Mouse (Mus musculus) hindbrain, embryonic 10.5 days (tissue): Measurements from ENCODE around the gene Trpv2. TPM values are rescaled to one million over a fixed set of nuclear protein-coding genes. Genes with fewer than 3 reads are reported as not detected.

Source experiments
- DNase-seq: peaks from one replicate; pipeline ENCODE4 v3.0.0-alpha.2; 2017; ENCODE audit warnings: low spot score
- H3K27ac ChIP-seq: fragments of 300-500 bp; sonication (generic); 2 replicates; pipeline ENCODE4 v1.5.1; 2016; ENCODE audit warnings: mild to moderate bottlenecking, moderate library complexity
- H3K27me3 ChIP-seq: fragments of 300-500 bp; sonication (generic); 2 replicates; pipeline ENCODE4 v1.6.1; 2016; ENCODE audit warnings: mild to moderate bottlenecking; ENCODE audit not compliant: poor library complexity, insufficient read depth, severe bottlenecking
- H3K36me3 ChIP-seq: fragments of 300-500 bp; sonication (generic); 2 replicates; pipeline ENCODE4 v1.6.1; 2016; ENCODE audit warnings: mild to moderate bottlenecking, moderate library complexity
- H3K4me1 ChIP-seq: fragments of 300-500 bp; sonication (generic); replicated peaks from 2 replicates; pipeline ENCODE4 v1.6.1; 2016; ENCODE audit warnings: mild to moderate bottlenecking
- H3K4me3 ChIP-seq: fragments of 300-500 bp; sonication (generic); 2 replicates; pipeline ENCODE4 v1.5.1; 2016; ENCODE audit warnings: mild to moderate bottlenecking, moderate library complexity
- H3K9me3 ChIP-seq: fragments of 300-500 bp; sonication (generic); 2 replicates; pipeline ENCODE4 v1.6.1; 2016; ENCODE audit warnings: mild to moderate bottlenecking, moderate library complexity
- WGBS: fragments of 180-500 bp; shearing (Covaris S2); methylation state at CpG from one replicate; pipeline ENCODE4 v1.1.7; 2016; 5-methylcytosine and 5-hydroxymethylcytosine counted together
- polyA plus RNA-seq: library from polyadenylated mRNA; unstranded; fragments of >200 nt; fragmentation: Nextera tagmentation; extraction: Ambion mirVana; gene quantifications from 2 replicates; pipeline ENCODE4 v1.2.1, GENCODE M21; 2016

The Trpv2 gene
- polyA plus RNA-seq, 1 experiment from 2014 or later: 6.5 TPM

DNA sequence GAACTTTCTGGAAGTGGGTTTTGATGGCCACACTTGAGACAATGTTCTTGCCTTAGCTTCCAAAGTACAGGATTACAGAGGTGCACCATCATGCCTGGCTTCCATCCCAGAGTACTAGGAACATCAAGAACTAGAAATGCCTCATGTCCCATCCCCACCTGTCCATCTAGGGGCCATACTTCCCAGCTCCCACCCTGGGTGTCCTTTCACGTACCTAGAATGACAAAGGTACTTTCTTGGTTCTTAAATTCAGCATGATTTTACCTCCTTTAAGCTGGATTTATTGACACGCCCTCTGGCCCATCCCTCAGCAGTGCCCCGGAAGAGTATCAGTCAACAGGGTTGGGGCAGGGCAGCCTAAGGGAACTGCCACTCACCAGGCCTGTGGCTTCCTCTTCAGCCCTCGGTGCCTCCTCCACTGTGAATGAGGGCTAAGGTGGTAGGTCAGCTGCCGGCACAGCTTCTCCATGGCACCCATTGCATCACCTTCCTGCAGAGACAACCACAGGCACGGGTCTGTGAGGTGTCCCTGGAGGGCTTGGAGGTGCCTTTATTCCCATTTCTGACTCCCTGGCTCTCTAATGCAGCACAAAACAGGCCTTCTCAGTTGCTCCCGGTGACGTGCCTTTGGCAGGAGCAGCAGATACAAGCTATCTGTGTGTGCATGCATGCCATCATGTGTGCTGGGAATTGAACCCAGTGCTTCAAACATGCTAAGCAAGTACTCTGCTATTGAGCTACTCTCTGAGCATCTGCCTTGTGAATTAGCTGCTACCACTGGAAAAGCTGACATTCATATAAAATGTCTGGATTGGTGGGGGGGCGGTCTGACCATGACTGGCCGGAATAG, 34.8 kb downstream of the Trpv2 start:
- peaks cover 53% of the 10 kb centered on the region for H3K4me1 ChIP-seq
- H3K27me3 ChIP-seq: no peaks in the 10 kb centered on the region
- DNase-seq: no peak
- H3K36me3 ChIP-seq: peaks cover 75% of the 10 kb centered on the region
- H3K4me3 ChIP-seq: no peak overlapping the region
- no peaks in the 10 kb centered on the region for H3K9me3 ChIP-seq
- 81% methylated on average over 10 of the region's 10 CpGs for WGBS
- no peak overlapping the region for H3K27ac ChIP-seq

DNA sequence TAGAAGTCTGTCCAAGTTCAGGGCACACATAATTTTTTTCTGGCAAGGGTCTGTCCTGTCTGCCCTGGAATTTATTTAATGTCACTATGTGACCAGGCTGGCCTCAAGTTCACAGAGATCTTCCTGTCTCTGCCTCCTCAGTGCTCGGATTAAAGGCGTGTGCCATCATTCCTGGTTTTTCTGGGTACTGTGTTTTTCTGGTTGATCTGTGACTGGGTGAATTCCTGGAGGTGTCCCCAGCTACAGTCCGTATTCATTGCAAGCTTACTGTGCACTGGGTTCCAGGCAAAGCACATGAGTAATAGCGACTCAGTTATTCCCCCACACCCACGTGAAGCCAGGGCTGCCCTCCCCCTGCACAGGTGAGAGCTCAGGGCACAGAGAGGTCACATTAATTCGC, 36.0 kb downstream of the Trpv2 start:
- Histone ChIP-seq H3K27ac (no peak overlapping the region), H3K4me1 (peaks cover 52% of the 10 kb centered on the region), H3K36me3 (peaks cover 63% of the 10 kb centered on the region), H3K4me3 (no peak overlapping the region), H3K9me3 (no peaks in the 10 kb centered on the region), H3K27me3 (0 out of 2 replicates have a peak, but pooled peaks cover 5% of the 10 kb centered on the region)
- 87% methylated on average over 6 of the region's 6 CpGs for WGBS
- no peak for DNase-seq

DNA sequence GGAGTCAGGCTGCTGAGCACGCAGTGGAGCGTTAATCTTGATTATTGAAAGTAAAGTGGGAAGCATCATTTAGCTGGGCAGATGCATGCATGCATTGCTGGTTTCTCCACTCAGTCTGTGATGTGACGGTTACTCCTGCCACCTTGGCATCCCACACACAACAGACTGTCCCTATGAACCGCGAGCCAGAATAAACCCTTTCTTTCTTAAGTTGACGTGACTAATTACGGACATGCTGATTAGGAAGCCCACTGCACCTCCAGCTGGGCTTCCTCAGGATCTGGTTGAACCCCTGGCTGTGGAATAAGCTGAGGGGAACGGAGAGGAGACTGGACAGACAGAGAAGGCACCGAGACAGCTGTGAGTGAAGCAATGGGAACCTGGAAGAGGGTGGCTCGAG, 38.3 kb downstream of the Trpv2 start:
- Histone ChIP-seq H3K27ac (peak overlapping the region; percentile 89), H3K36me3 (peaks cover 57% of the 10 kb centered on the region)

DNA sequence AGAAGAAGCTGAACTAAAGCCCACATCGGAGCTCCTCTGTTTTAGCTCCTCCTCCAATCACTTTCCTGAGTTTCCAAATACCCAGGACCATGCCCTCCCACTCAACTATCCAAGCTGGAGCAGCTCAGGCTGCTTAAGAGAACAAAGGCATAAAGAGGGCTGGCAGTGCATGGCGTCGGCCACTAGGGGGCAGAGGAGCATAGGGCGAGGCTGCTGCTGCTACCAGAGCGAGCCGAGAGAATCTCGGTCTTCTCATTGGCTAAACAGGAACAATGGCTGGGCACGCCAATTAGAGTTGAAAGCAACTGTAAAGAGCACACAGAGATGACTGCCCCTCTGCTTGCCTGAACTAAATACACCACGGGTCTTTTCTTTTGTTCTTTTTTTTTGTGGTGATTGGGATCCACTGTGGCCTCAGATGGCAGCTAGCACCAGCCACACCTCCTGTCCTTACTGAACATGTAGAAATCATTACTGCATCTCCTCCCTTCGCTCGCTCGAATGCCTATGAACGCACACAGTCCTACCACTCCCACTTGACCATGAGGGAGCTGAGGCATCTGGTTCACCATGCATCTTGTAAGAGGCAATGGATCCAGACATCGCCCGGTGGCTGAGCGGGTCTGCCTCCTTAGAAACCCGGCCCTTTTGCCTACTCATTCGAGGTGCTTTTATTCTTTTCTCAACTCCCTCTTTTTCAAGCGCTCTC, 39.5 kb downstream of the Trpv2 start:
- Histone ChIP-seq H3K4me1 (peaks cover 39% of the 10 kb centered on the region), H3K36me3 (peaks cover 56% of the 10 kb centered on the region), H3K27me3 (0 out of 2 replicates have a peak, but pooled peaks cover 5% of the 10 kb centered on the region), H3K9me3 (no peaks in the 10 kb centered on the region), H3K27ac (peak overlapping the region; percentile 89), H3K4me3 (peak overlapping the region; percentile 34)
- DNase-seq: peak; percentile 98
- whole genome bisulfite sequencing: 10% methylated on average over 19 of the region's 19 CpGs

More for the DNA sequence above, 38.3 kb downstream of the Trpv2 start:
- no peak for DNase-seq
- peaks cover 39% of the 10 kb centered on the region for H3K4me1 ChIP-seq
- no peaks in the 10 kb centered on the region for H3K9me3 ChIP-seq
- 62% methylated on average over 10 of the region's 10 CpGs for WGBS
- 0 out of 2 replicates have a peak, but pooled peaks cover 5% of the 10 kb centered on the region for H3K27me3 ChIP-seq
- no peak overlapping the region for H3K4me3 ChIP-seq

DNA sequence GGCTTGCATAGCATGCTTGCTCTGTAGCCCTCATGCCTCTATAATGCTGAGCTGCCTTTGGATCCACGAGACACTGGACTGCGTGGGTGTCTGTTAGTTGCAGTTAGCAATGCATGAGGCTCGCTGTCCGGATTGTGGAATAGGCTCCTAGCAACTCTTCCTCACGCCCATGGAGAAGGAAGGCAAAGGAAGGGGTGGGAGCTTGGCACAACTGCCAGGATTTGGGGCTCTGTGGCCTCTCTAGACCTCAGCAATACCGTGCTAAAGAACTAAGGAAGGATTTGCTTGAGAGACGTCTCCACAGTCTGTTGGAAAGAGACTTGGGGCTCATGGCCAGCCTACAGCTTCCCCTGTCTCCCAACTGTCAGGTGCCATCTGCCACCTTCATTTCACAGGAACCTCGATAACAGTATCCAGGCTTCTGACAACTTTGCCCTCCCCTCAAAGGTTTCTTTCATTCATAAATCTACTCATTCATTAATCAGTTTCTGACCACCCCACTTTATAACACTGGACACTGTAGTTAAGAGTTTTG, 40.7 kb downstream of the Trpv2 start:
- H3K36me3 ChIP-seq: peaks cover 56% of the 10 kb centered on the region

DNA sequence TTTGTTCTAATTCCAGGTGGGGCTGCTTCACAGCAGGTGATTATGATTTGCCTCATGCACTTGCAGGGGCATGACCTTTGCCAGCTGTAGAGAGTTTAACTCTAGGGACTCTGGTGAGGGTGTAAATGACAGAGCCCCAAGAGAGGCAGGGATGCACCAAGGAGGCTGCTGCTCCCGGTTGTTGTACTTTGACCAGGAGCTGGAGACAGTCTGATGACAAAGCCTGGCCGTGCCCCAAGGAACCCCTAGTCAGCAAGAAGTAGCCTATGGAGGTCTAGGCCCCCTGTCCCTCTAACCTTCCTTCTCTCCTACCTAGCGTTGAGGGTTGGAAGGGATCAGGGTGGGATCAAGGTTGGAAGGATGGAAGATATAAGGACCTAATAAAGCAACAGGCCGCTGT, 41.2 kb downstream of the Trpv2 start:
- Histone ChIP-seq H3K27me3 (0 out of 2 replicates have a peak, but pooled peaks cover 5% of the 10 kb centered on the region), H3K9me3 (no peaks in the 10 kb centered on the region), H3K4me1 (peaks cover 39% of the 10 kb centered on the region), H3K4me3 (no peak overlapping the region), H3K36me3 (peaks cover 55% of the 10 kb centered on the region), H3K27ac (no peak overlapping the region)
- DNase-seq: no peak
- WGBS: 90% methylated on average over 4 of the region's 4 CpGs

More for the DNA sequence above, 40.7 kb downstream of the Trpv2 start:
- Histone ChIP-seq H3K27me3 (0 out of 2 replicates have a peak, but pooled peaks cover 5% of the 10 kb centered on the region), H3K4me1 (peaks cover 39% of the 10 kb centered on the region), H3K9me3 (no peaks in the 10 kb centered on the region), H3K27ac (peak overlapping the region; percentile 89), H3K4me3 (0 out of 2 replicates have a peak overlapping the region, but pooled peaks have one; percentile 34)
- DNase-seq: no peak
- WGBS: 75% methylated on average over 8 of the region's 8 CpGs

DNA sequence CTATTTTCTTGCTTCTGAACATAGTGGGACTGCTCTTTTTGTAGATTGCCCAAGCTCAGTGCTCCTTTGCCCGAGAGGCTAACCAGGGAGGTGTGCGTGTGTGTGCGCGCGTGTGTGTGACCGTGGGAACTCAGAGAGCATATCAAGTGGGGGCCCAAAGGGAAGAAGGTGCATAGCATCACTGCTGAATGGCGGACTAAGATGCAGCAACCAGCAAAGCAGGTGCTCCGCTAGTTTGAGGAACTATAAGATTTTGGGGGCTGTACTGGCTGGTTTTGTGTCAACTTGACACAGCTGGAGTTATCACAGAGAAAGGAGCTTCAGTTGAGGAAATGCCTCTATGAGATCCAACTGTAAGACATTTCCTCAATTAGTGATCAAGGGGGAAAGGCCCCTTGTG, 46.8 kb downstream of the Trpv2 start:
- no peak overlapping the region for H3K4me3 ChIP-seq
- no peaks in the 10 kb centered on the region for H3K27me3 ChIP-seq
- no peak for DNase-seq
- 95% methylated on average over 8 of the region's 8 CpGs for WGBS
- no peaks in the 10 kb centered on the region for H3K9me3 ChIP-seq
- no peak overlapping the region for H3K27ac ChIP-seq
- H3K4me1 ChIP-seq: peaks cover 38% of the 10 kb centered on the region
- peaks cover 39% of the 10 kb centered on the region for H3K36me3 ChIP-seq

DNA sequence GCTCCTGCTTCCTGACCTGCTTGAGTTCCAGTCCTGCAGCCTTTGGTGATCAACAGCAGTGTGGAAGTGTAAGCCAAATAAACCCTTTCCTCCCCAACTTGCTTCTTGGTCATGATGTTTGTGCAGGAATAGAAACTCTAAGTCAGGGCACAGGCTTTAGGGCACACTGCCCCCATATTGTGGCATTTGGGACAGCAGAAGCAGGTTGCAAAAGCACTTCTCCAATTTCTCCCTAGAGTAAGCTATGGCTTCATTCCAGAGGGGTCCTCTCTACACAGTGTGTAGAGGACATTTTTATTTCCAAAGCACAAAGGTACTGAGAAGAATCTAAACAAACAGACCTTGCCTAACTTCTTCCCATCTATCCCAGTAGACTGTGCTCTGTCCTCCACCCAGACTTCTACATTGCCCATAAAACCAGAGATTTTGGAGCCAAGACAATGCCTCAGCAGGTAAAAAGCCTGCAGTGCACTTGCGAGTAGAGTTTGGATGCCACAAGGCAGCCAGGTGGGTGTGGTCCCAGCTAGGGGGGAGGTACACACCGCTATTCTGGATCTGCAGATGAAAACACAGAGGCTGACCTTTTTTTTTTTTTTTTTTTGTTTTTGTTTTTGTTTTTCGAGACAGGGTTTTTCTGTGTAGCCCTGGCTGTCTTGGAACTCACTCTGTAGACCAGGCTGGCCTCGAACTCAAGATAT, 47.4 kb downstream of the Trpv2 start:
- H3K9me3 ChIP-seq: no peaks in the 10 kb centered on the region
- peaks cover 37% of the 10 kb centered on the region for H3K36me3 ChIP-seq
- no peak overlapping the region for H3K4me3 ChIP-seq
- no peaks in the 10 kb centered on the region for H3K27me3 ChIP-seq
- WGBS: 83% methylated on average over 4 of the region's 4 CpGs
- peaks cover 38% of the 10 kb centered on the region for H3K4me1 ChIP-seq
- no peak for DNase-seq
- no peak overlapping the region for H3K27ac ChIP-seq

DNA sequence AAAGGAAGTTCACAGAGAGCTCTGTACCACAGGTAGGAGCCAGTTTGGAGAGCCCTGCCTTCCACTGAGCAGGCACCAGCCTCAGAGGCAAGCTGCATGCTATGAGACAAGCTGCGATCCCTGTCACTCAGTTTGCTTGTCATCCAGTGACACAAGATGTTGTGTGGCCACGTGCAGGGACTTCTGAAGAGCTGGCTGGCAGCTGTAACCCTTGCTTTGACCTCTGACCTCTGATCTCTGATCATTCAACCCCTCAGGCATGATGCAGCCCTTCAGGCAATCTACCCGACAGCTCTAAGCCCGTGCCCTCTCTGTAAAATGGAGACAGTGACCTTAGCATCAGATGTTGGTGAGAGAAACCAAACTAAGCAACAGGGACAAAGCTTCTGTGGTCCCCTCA, 48.6 kb downstream of the Trpv2 start:
- Histone ChIP-seq H3K4me3 (no peak overlapping the region), H3K36me3 (peaks cover 32% of the 10 kb centered on the region), H3K27me3 (no peaks in the 10 kb centered on the region), H3K4me1 (peaks cover 48% of the 10 kb centered on the region), H3K9me3 (no peaks in the 10 kb centered on the region), H3K27ac (peak overlapping the region; percentile 46; the same call in 1 of the 2 replicates)
- 14% methylated on average over 4 of the region's 4 CpGs for WGBS
- DNase-seq: peak; percentile 54

DNA sequence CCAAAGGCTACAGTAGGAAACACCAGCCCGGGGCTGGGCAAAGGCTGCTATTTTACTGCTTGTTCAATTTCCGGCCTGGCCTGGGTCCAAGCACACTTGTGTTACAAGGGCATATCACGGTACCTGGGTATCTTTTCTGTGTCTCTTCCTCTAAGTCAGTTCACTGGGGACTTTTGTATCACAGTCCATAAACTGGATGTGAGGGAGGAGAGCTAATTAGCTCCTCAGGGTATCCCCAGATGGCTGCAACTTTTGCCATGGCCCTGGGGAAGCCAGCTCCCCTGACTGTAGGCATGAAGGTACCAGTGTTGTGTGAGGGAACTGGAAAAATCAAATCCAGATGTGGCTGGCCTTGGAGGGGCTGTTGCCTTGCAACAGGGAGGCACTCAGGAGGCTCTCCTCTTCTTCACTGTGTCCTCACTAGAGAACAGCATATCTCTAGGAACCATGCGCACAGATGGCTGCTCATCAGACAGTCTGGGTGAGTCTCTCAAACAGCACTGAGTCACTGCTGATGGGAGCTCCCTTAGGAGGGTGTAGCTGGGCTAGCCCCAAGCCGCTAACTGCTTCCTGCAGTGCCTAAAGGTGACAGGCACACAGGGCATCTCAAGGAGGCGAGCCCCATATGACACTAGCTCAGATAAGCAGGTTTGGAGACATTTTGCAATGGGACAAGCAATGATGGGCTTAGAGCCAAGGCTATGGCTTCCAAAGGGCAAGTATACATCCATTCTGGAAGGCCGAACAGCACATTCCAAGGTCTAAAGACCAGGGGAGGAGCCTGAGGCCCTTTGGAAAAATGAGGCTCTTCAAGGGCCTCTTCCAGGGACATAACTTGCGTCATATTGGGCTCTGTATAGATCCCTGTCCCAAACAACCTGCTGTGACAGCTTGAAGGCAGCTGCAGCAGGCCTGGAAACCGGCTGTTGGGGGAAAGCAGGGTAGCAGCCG, 50.3 kb downstream of the Trpv2 start:
- H3K27me3 ChIP-seq: no peaks in the 10 kb centered on the region
- H3K4me3 ChIP-seq: no peak overlapping the region
- no peaks in the 10 kb centered on the region for H3K9me3 ChIP-seq
- 61% methylated on average over 10 of the region's 10 CpGs for WGBS
- peaks cover 16% of the 10 kb centered on the region for H3K36me3 ChIP-seq
- H3K4me1 ChIP-seq: peaks cover 66% of the 10 kb centered on the region
- DNase-seq: peak; percentile 30
- H3K27ac ChIP-seq: peak overlapping the region; percentile 68

DNA sequence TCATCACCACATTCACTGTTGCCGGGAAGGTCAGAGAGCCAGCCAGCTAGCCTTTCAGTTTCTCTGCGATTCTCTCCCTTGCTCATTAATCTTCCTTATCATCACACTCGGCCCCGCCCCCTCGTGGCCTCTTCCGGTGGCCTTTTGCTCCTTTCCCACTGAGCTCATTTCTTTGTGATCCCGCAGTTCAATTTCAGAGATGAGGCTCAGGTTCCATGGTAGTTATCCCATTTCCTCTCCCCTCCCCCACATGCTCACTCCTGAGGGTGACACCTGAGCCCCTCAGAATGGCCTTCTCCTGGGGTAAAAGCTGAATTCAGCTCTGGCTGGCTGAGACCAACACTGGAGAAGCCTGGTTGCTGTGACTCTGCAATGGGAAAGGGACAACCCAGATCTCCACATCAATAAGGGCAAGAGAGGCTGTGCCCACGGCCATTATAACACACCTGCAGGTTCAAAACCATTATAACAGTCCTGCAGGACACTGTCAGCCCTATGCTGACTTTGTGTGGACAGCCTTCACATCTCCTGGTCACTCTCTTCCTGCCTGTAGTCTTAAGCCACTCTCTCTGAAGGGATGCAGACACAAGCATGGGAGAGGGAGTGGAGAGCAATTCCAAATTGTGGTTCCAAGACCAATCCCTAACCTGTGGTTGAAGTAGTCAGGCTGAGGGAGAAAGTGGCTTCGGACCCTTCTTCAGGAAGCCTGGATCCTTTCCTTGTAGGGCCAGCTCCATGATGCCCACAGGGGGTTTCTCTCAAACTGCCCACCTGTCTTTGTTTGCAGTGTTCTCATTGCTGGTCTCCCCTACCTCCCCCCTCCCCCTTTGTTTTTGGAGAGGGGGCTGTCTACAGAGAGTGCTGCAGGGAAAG, 55.3 kb downstream of the Trpv2 start:
- peak; percentile 78 for DNase-seq
- Histone ChIP-seq H3K27me3 (no peaks in the 10 kb centered on the region), H3K4me3 (peak overlapping the region; percentile 44), H3K27ac (peak overlapping the region; percentile 91), H3K9me3 (no peaks in the 10 kb centered on the region), H3K4me1 (peaks cover 67% of the 10 kb centered on the region), H3K36me3 (peaks cover 9% of the 10 kb centered on the region; the same call in 1 of the 2 replicates)
- WGBS: 2% methylated on average over 9 of the region's 9 CpGs
